9 mouse cellular contexts compared by ENCODE assay signal in the genomic region with DNA sequence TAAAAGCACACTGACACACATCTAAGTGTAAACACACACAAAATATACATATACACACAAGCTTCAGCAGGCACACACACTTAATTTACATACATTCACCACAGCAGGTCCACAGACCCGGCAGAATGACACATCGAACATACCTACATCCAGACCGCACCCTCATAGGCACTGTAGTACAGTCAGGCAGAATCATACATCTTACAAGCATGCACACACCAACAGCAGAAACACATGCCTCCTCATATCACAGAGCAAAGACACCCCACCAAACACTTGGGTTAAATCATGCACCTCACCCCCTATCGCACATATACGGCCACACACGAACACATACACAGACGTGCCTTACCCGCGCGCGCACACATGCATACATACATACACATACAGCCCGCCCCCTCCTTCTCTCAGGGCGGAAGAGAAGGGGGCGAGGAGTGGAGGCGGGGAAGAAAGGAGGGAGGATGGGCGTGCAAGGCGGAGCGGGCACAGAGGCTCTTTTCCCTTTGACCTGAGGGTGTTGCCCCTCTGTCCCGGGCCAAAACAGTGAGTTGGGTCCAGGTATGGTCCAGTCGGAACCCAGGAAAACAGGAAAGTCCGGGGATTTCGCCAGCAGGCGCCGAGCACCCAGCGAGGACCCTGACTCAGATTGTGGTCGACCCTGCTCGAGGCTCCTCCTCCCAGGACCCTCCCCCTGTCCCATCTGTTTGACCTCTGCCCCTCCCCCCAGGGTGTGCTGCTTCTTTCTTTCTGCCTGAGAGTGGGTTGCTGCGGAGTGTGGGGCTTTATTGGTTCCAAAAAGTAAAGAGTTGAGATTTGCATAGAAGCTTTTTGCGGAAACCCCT. TPM values are rescaled to one million over a fixed set of nuclear protein-coding genes. Genes with fewer than 3 reads are reported as not detected.
A peak's percentile ranks its signal among the peaks of the same experiment; 100 is the strongest.
DNase-seq lines count a peak whose midpoint lies in the region; ATAC-seq lines count a peak whose summit lies in the region.
"Had no signal": no experiment of that assay in that cellular context is flagged by ENCODE, and none has a peak within 500 bp of the region (broad histone marks: within the 10 kb centered on the region; RNA-seq: fewer than 3 reads in every experiment).

No protein-coding gene starts in this region.

- 25% methylated on average over 22 of the region's 29 CpGs for WGBS in heart, embryonic 14.5 days
- WGBS in embryonic facial prominence, embryonic 12.5 days: 25% methylated on average over 23 of the region's 29 CpGs
- WGBS in limb, embryonic 11.5 days: 23% methylated on average over 26 of the region's 29 CpGs
- 26% methylated on average over 26 of the region's 29 CpGs for WGBS in neural tube, embryonic 12.5 days

- H3K4me1 ChIP-seq in heart, embryonic 14.5 days (ENCODE audit: control insufficient read depth in 2 of 2, insufficient read depth in 2 of 2, low read length in 2 of 2): peaks cover 0 to 2% of the 10 kb centered on the region in 2 experiments; a peak in 1 of 4 replicates
- no peaks in the 10 kb centered on the region for H3K4me1 ChIP-seq in embryonic facial prominence, embryonic 12.5 days
- H3K4me1 ChIP-seq in limb, embryonic 11.5 days (ENCODE audit: control insufficient read depth, insufficient read depth, low read length): no peaks in the 10 kb centered on the region
- no peaks in the 10 kb centered on the region for H3K4me1 ChIP-seq in neural tube, embryonic 12.5 days

- peak overlapping the region; percentile 18 to 31 for H3K4me3 ChIP-seq in heart, embryonic 14.5 days (ENCODE audit: control insufficient read depth in 1 of 2, insufficient read depth in 1 of 2, low read depth in 1 of 2, low read length in 2 of 2)
- H3K4me3 ChIP-seq in embryonic facial prominence, embryonic 12.5 days: peak overlapping the region; percentile 33
- peak overlapping the region; percentile 29 for H3K4me3 ChIP-seq in limb, embryonic 11.5 days (ENCODE audit: low read depth, low read length)
- H3K4me3 ChIP-seq in neural tube, embryonic 12.5 days: peak overlapping the region; percentile 33

- no peak for ATAC-seq in heart, embryonic 14.5 days (ENCODE audit: insufficient number of reproducible peaks, insufficient read depth, low FRiP score, low read depth)
- ATAC-seq in embryonic facial prominence, embryonic 12.5 days (ENCODE audit: insufficient number of reproducible peaks, insufficient read depth, low FRiP score, low TSS enrichment): peak; percentile 75
- ATAC-seq in limb, embryonic 11.5 days (ENCODE audit: insufficient number of reproducible peaks, low FRiP score, low TSS enrichment, low read depth): peak; percentile 65
- ATAC-seq in neural tube, embryonic 12.5 days (ENCODE audit: low FRiP score, low read depth): peak; percentile 84
- ATAC-seq in erythroblast, adult 5-6 weeks (replicated peaks; ENCODE audit: low FRiP score, poor library complexity, severe bottlenecking): no peak

- no peaks in the 10 kb centered on the region for H3K9me3 ChIP-seq in heart, embryonic 14.5 days (ENCODE audit: control insufficient read depth, low read length)
- H3K9me3 ChIP-seq in embryonic facial prominence, embryonic 12.5 days: no peaks in the 10 kb centered on the region
- no peaks in the 10 kb centered on the region for H3K9me3 ChIP-seq in limb, embryonic 11.5 days (ENCODE audit: control insufficient read depth, low read length)
- H3K9me3 ChIP-seq in neural tube, embryonic 12.5 days: no peaks in the 10 kb centered on the region

- H3K4me2 ChIP-seq in heart, embryonic 14.5 days (ENCODE audit: low read length): peak overlapping the region; percentile 66
- peak overlapping the region; percentile 54 for H3K4me2 ChIP-seq in embryonic facial prominence, embryonic 12.5 days (replicated peaks)
- peak overlapping the region; percentile 45 for H3K4me2 ChIP-seq in limb, embryonic 11.5 days (ENCODE audit: low read depth, severe bottlenecking)
- H3K4me2 ChIP-seq in neural tube, embryonic 12.5 days (replicated peaks): peak overlapping the region; percentile 59

- H3K27me3 ChIP-seq in heart, embryonic 14.5 days (ENCODE audit: control insufficient read depth, insufficient read depth, low read length): peaks cover 3% of the 10 kb centered on the region; the same call in 1 of the 2 replicates
- 0 out of 2 replicates have a peak, but pooled peaks cover 5% of the 10 kb centered on the region for H3K27me3 ChIP-seq in embryonic facial prominence, embryonic 12.5 days
- no peaks in the 10 kb centered on the region for H3K27me3 ChIP-seq in limb, embryonic 11.5 days (ENCODE audit: control insufficient read depth, insufficient read depth, low read length)
- no peaks in the 10 kb centered on the region for H3K27me3 ChIP-seq in neural tube, embryonic 12.5 days (replicated peaks)

- H3K27ac ChIP-seq in heart, embryonic 14.5 days (replicated peaks in 1 of 2; ENCODE audit: control insufficient read depth in 1 of 2, insufficient read depth in 1 of 2, low read depth in 2 of 2, low read length in 2 of 2): no peak overlapping the region
- H3K27ac ChIP-seq in embryonic facial prominence, embryonic 12.5 days: no peak overlapping the region
- no peak overlapping the region for H3K27ac ChIP-seq in limb, embryonic 11.5 days (replicated peaks; ENCODE audit: low read depth, low read length)
- no peak overlapping the region for H3K27ac ChIP-seq in neural tube, embryonic 12.5 days

- no peaks in the 10 kb centered on the region for H3K36me3 ChIP-seq in heart, embryonic 14.5 days (ENCODE audit: control insufficient read depth, insufficient read depth, low read length)
- no peaks in the 10 kb centered on the region for H3K36me3 ChIP-seq in embryonic facial prominence, embryonic 12.5 days
- no peaks in the 10 kb centered on the region for H3K36me3 ChIP-seq in limb, embryonic 11.5 days (ENCODE audit: control insufficient read depth, insufficient read depth, low read length)
- H3K36me3 ChIP-seq in neural tube, embryonic 12.5 days: no peaks in the 10 kb centered on the region

- no peak for DNase-seq in heart, adult 11 months
- peak; percentile 55 for DNase-seq in limb, embryonic 11.5 days (ENCODE audit: low spot score)
- no peak for DNase-seq in frontal cortex, adult 2 months (ENCODE audit: extremely low spot score in 1 of 2, low spot score in 1 of 2)
- no peak for DNase-seq in left cerebral cortex, adult 18-20 months (ENCODE audit: low spot score in 2 of 2)
- DNase-seq: kidney, postnatal 14 days had no signal

- H3K9ac ChIP-seq in heart, embryonic 14.5 days (ENCODE audit: low read length): no peak overlapping the region
- no peak overlapping the region for H3K9ac ChIP-seq in embryonic facial prominence, embryonic 12.5 days
- peak overlapping the region; percentile 30; the same call in 1 of the 2 replicates for H3K9ac ChIP-seq in limb, embryonic 11.5 days (ENCODE audit: low read length)
- no peak overlapping the region for H3K9ac ChIP-seq in neural tube, embryonic 12.5 days

RNA-seq across cellular contexts. Expression of a gene that starts 16.4 kb away (rescaled TPM):
- 1.1 and 1.8 TPM in 2 replicates for polyA plus RNA-seq in heart, embryonic 14.5 days (2014; fragmentation: Nextera tagmentation; extraction: Ambion mirVana)
- polyA plus RNA-seq in embryonic facial prominence, embryonic 12.5 days (2016; fragmentation: Nextera tagmentation; extraction: Ambion mirVana): 1.5 and 1.6 TPM in 2 replicates
- polyA plus RNA-seq in limb, embryonic 11.5 days (2014; fragmentation: Nextera tagmentation; extraction: Ambion mirVana): 0.67 and 1.3 TPM in 2 replicates
- 9.9 and 10.3 TPM in 2 replicates for polyA plus RNA-seq in neural tube, embryonic 12.5 days (2016; fragmentation: Nextera tagmentation; extraction: Ambion mirVana)
- 0.36 and 0.46 TPM in 2 replicates for polyA plus RNA-seq in frontal cortex, adult 2 months (2012; rRNA removed)
- 1 to 10 TPM in 1 of 2 experiments, under 1 TPM in 1; 0.87 to 1.3 TPM for total RNA-seq in left cerebral cortex, adult 18-20 months (2021)
- not detected in 2 replicates for total RNA-seq in erythroblast, adult 5-6 weeks (2015; ENCODE audit: low replicate concordance)
- not detected in 2 replicates for total RNA-seq in erythroblast, adult 5-6 weeks (2017; ENCODE audit: low replicate concordance)

Comparison
In these comparisons a context has a peak if more than half of its experiments do, and no peak if none do; other contexts are left out.
1. ATAC-seq: peak in embryonic facial prominence, embryonic 12.5 days (single experiment), limb, embryonic 11.5 days (single experiment) and neural tube, embryonic 12.5 days (single experiment); none in heart, embryonic 14.5 days (single experiment) and erythroblast, adult 5-6 weeks (single experiment).
2. Peak in every context shown above with its lines, with median percentiles within 50 percentile points of each other: H3K4me2 ChIP-seq and H3K4me3 ChIP-seq.